Mouse (Mus musculus) megakaryocyte, embryonic 14.5 days (primary cell): Measurements from ENCODE around the gene Sp9.

ENCODE experiments used
- FLI1 ChIP-seq: IDR thresholded peaks from 2 replicates; pipeline ENCODE4 v1.6.1; 2012; ENCODE audit warnings: low read length, inconsistent platforms, mixed read lengths
- GATA1 ChIP-seq: IDR thresholded peaks from 3 replicates; pipeline ENCODE4 v1.6.1; 2012; ENCODE audit warnings: mixed read lengths, low read length, inconsistent platforms, borderline replicate concordance

GRCm38 (mm10) chr2:73301979-73302378 lies 30.3 kb downstream of the Sp9 start:
- TF ChIP-seq GATA1 (no peak), FLI1 (no peak)
